Comparison of ENCODE assay signal across 22 mouse cellular contexts in the genomic region with DNA sequence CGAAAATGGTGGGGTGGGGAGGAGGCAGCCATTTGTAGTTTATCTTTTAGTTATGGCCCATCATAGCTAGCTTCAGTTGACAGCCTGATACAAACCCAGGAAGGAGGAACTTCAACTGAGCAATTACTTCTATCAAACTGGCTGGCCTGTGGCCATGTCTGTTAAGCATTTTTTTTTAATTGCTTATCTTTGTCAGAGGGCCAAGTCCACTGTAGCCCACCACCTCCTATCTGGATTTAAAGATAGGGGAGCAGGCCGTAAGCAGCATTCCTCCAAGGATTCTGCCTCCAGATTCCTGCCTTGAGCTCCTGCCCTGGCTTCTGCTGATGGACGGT. TPM values are rescaled to one million over a fixed set of nuclear protein-coding genes. Genes with fewer than 3 reads are reported as not detected.
DNase-seq lines count a peak whose midpoint lies in the region; ATAC-seq and TF ChIP-seq lines count a peak whose summit lies in the region.
"Had no signal": no experiment of that assay in that cellular context is flagged by ENCODE, and none has a peak within 500 bp of the region (broad histone marks: within the 10 kb centered on the region; RNA-seq: fewer than 3 reads in every experiment).

No protein-coding gene starts in this region.

- no peak for ATAC-seq in heart, embryonic 12.5 days (ENCODE audit: insufficient number of reproducible peaks, low FRiP score)
- no peak for ATAC-seq in megakaryocyte, adult 5-6 weeks (ENCODE audit: poor library complexity, severe bottlenecking)
- ATAC-seq in liver, embryonic 14.5 days (ENCODE audit: insufficient read depth): no peak
- ATAC-seq: activated CD4-positive, CD25-positive, alpha-beta regulatory T cell, adult 4 months; CD4-positive, CD25-positive, alpha-beta regulatory T cell, adult 4 months; forebrain, embryonic 15.5 days; intestine, postnatal 0 days had no signal

- no peak for TF ChIP-seq EP300 in liver, embryonic 14.5 days (IDR thresholded peaks at IDR 0.05; ENCODE audit: low read depth)

- no peak for DNase-seq in heart, adult 11 months
- DNase-seq in MEL-GATA-1-ER (ENCODE audit: extremely low read depth, low read depth): peak; percentile 78
- no peak for DNase-seq in liver, embryonic 14.5 days (ENCODE audit: low read depth in 3 of 3, low spot score in 3 of 3)
- no peak for DNase-seq in hindbrain, embryonic 10.5 days (ENCODE audit: low spot score)
- DNase-seq in right cerebral cortex, postnatal 36 days (ENCODE audit: low spot score in 2 of 2): no peak
- DNase-seq: adrenal gland, adult 8-10 months; cerebellum, adult 18-20 months; cerebellum, postnatal 14 days; kidney, postnatal 36 days; layer of hippocampus, postnatal 36 days; thymus, adult 2 months; thymus, postnatal 4 days had no signal

- no peak overlapping the region for H3K27ac ChIP-seq in heart, embryonic 12.5 days (ENCODE audit: poor library complexity, severe bottlenecking)
- no peak overlapping the region for H3K27ac ChIP-seq in liver, embryonic 14.5 days
- no peak overlapping the region for H3K27ac ChIP-seq in hindbrain, embryonic 10.5 days
- H3K27ac ChIP-seq: forebrain, embryonic 15.5 days; macrophage; midbrain, embryonic 12.5 days; stomach, postnatal 0 days had no signal

- H3K9ac ChIP-seq in heart, embryonic 12.5 days: 0 out of 2 replicates have a peak overlapping the region, but pooled peaks have one; percentile 16
- peak overlapping the region; percentile 37 for H3K9ac ChIP-seq in liver, embryonic 14.5 days (replicated peaks)
- H3K9ac ChIP-seq: forebrain, embryonic 15.5 days; midbrain, embryonic 12.5 days had no signal

- 61% methylated on average over 3 of the region's 3 CpGs for WGBS in heart, embryonic 12.5 days
- WGBS in liver, embryonic 14.5 days (ENCODE audit: insufficient replicate concordance): 39% methylated on average over 3 of the region's 3 CpGs
- 92% methylated on average over 3 of the region's 3 CpGs for WGBS in hindbrain, embryonic 10.5 days

- no peak overlapping the region for H3K4me3 ChIP-seq in heart, embryonic 12.5 days
- H3K4me3 ChIP-seq in megakaryocyte, embryonic 14.5 days (replicated peaks): peak overlapping the region; percentile 72
- peak overlapping the region; percentile 11 to 98; a peak in 3 of 4 replicates for H3K4me3 ChIP-seq in liver, embryonic 14.5 days (ENCODE audit: insufficient read depth in 1 of 2, low read depth in 2 of 2, low read length in 2 of 2)
- H3K4me3 ChIP-seq in hindbrain, embryonic 10.5 days: no peak overlapping the region
- H3K4me3 ChIP-seq: forebrain, embryonic 15.5 days; midbrain, embryonic 12.5 days had no signal

- H3K36me3 ChIP-seq in heart, embryonic 12.5 days: peaks cover 50% of the 10 kb centered on the region
- peaks cover 59% of the 10 kb centered on the region for H3K36me3 ChIP-seq in megakaryocyte, embryonic 14.5 days (replicated peaks; ENCODE audit: low read length)
- H3K36me3 ChIP-seq in liver, embryonic 14.5 days (replicated peaks; ENCODE audit: control insufficient read depth, insufficient read depth, low read depth): peaks cover 61% of the 10 kb centered on the region
- H3K36me3 ChIP-seq in hindbrain, embryonic 10.5 days: peaks cover 64% of the 10 kb centered on the region
- H3K36me3 ChIP-seq: forebrain, embryonic 15.5 days had no signal

- peak overlapping the region; percentile 85 for H3K4me2 ChIP-seq in heart, embryonic 12.5 days
- H3K4me2 ChIP-seq in liver, embryonic 14.5 days (ENCODE audit: low read depth): peak overlapping the region; percentile 82
- H3K4me2 ChIP-seq: forebrain, embryonic 15.5 days had no signal

- no peaks in the 10 kb centered on the region for H3K27me3 ChIP-seq in heart, embryonic 12.5 days (replicated peaks)
- no peaks in the 10 kb centered on the region for H3K27me3 ChIP-seq in megakaryocyte, embryonic 14.5 days (replicated peaks)
- H3K27me3 ChIP-seq in liver, embryonic 14.5 days (ENCODE audit: control insufficient read depth, insufficient read depth, low read length): no peaks in the 10 kb centered on the region
- no peaks in the 10 kb centered on the region for H3K27me3 ChIP-seq in hindbrain, embryonic 10.5 days (ENCODE audit: insufficient read depth, poor library complexity, severe bottlenecking)
- H3K27me3 ChIP-seq: forebrain, embryonic 15.5 days; midbrain, embryonic 12.5 days had no signal

- no peaks in the 10 kb centered on the region for H3K9me3 ChIP-seq in heart, embryonic 12.5 days (replicated peaks)
- no peaks in the 10 kb centered on the region for H3K9me3 ChIP-seq in megakaryocyte, embryonic 14.5 days
- no peaks in the 10 kb centered on the region for H3K9me3 ChIP-seq in liver, embryonic 14.5 days (ENCODE audit: control insufficient read depth, low read length)
- no peaks in the 10 kb centered on the region for H3K9me3 ChIP-seq in hindbrain, embryonic 10.5 days
- H3K9me3 ChIP-seq: forebrain, embryonic 15.5 days; midbrain, embryonic 12.5 days had no signal

- peaks cover 23% of the 10 kb centered on the region for H3K4me1 ChIP-seq in heart, embryonic 12.5 days (replicated peaks)
- H3K4me1 ChIP-seq in megakaryocyte, embryonic 14.5 days: peaks cover 32% of the 10 kb centered on the region
- H3K4me1 ChIP-seq in liver, embryonic 14.5 days (replicated peaks; ENCODE audit: control insufficient read depth in 2 of 2, insufficient read depth in 2 of 2, low read length in 1 of 2): peaks cover 16 to 27% of the 10 kb centered on the region in 2 experiments
- H3K4me1 ChIP-seq in hindbrain, embryonic 10.5 days (replicated peaks): peaks cover 28% of the 10 kb centered on the region

- no peak for TF ChIP-seq CTCF in liver, embryonic 14.5 days (IDR thresholded peaks at IDR 0.05; ENCODE audit: low read depth)

RNA-seq across cellular contexts. Expression of a gene that starts 2.9 kb away (rescaled TPM):
- polyA plus RNA-seq in heart, embryonic 12.5 days (2016; fragmentation: Nextera tagmentation; extraction: Ambion mirVana): 264 and 282 TPM in 2 replicates
- polyA plus RNA-seq in megakaryocyte, embryonic 14.5 days (2012; ENCODE audit: insufficient read depth, low replicate concordance): 208 and 210 TPM in 2 replicates
- total RNA-seq in megakaryocyte, adult 5-6 weeks (2015): 190 and 250 TPM in 2 replicates
- 124 and 127 TPM in 2 replicates for total RNA-seq in megakaryocyte, adult 5-6 weeks (2017)
- 116 and 122 TPM in 2 replicates for polyA plus RNA-seq in liver, embryonic 14.5 days (2012; rRNA removed)
- polyA plus RNA-seq in liver, embryonic 14.5 days (2014; fragmentation: Nextera tagmentation; extraction: Ambion mirVana): 209 and 236 TPM in 2 replicates
- polyA plus RNA-seq in hindbrain, embryonic 10.5 days (2016; fragmentation: Nextera tagmentation; extraction: Ambion mirVana): 409 and 440 TPM in 2 replicates

RNA-seq across cellular contexts. Expression of a gene that starts 21.7 kb away (rescaled TPM):
- 21.4 and 24.9 TPM in 2 replicates for polyA plus RNA-seq in heart, embryonic 12.5 days (2016; fragmentation: Nextera tagmentation; extraction: Ambion mirVana)
- polyA plus RNA-seq in megakaryocyte, embryonic 14.5 days (2012; ENCODE audit: insufficient read depth, low replicate concordance): 11.7 and 13.4 TPM in 2 replicates
- 21.5 and 28.8 TPM in 2 replicates for total RNA-seq in megakaryocyte, adult 5-6 weeks (2015)
- total RNA-seq in megakaryocyte, adult 5-6 weeks (2017): 23.9 and 26.0 TPM in 2 replicates
- 10.1 and 12.2 TPM in 2 replicates for polyA plus RNA-seq in liver, embryonic 14.5 days (2012; rRNA removed)
- 9.9 and 10.2 TPM in 2 replicates for polyA plus RNA-seq in liver, embryonic 14.5 days (2014; fragmentation: Nextera tagmentation; extraction: Ambion mirVana)
- 25.5 and 28.9 TPM in 2 replicates for polyA plus RNA-seq in hindbrain, embryonic 10.5 days (2016; fragmentation: Nextera tagmentation; extraction: Ambion mirVana)

RNA-seq across cellular contexts. Expression of a gene that starts 41.9 kb away (rescaled TPM):
- polyA plus RNA-seq in heart, embryonic 12.5 days (2016; fragmentation: Nextera tagmentation; extraction: Ambion mirVana): 3.6 and 4.4 TPM in 2 replicates
- 0.12 TPM in 1 of 2 replicates, not detected in the other for polyA plus RNA-seq in megakaryocyte, embryonic 14.5 days (2012; ENCODE audit: insufficient read depth, low replicate concordance)
- total RNA-seq in megakaryocyte, adult 5-6 weeks (2015): not detected in 2 replicates
- 0.41 TPM in 1 of 2 replicates, not detected in the other for total RNA-seq in megakaryocyte, adult 5-6 weeks (2017)
- polyA plus RNA-seq in liver, embryonic 14.5 days (2012; rRNA removed): 0.15 and 0.49 TPM in 2 replicates
- polyA plus RNA-seq in liver, embryonic 14.5 days (2014; fragmentation: Nextera tagmentation; extraction: Ambion mirVana): 0.10 and 0.23 TPM in 2 replicates
- polyA plus RNA-seq in hindbrain, embryonic 10.5 days (2016; fragmentation: Nextera tagmentation; extraction: Ambion mirVana): 87.4 and 151 TPM in 2 replicates
- polyA plus RNA-seq: activated CD4-positive, CD25-positive, alpha-beta regulatory T cell, adult 4 months; CD4-positive, CD25-positive, alpha-beta regulatory T cell, adult 4 months; macrophage had no signal

Comparison
In these comparisons a context has a peak if more than half of its experiments do, and no peak if none do; other contexts are left out.
1. H3K4me3 ChIP-seq: peak in megakaryocyte, embryonic 14.5 days (single experiment) and liver, embryonic 14.5 days (2 of 2); none in heart, embryonic 12.5 days (single experiment) and hindbrain, embryonic 10.5 days (single experiment).
2. RNA of a gene that starts 41.9 kb away (polyA plus RNA-seq): 87.4 to 151 TPM in hindbrain, embryonic 10.5 days; 3.6 to 4.4 TPM in heart, embryonic 12.5 days, 0.10 to 0.49 TPM in liver, embryonic 14.5 days and 0.12 TPM in megakaryocyte, embryonic 14.5 days; every median in the first group is over 10 times any median in the second.